Mouse (Mus musculus) heart, embryonic 12.5 days (tissue): ENCODE measurements at regions not wholly inside any gene's neighbourhood (a gene's known extent, or its start where the extent isn't known, plus 50 kb on each side); places are given as distances from the start of the nearest gene placed in this dataset.

ENCODE experiments used
- ATAC-seq: fragments of 200-750 bp; cut with Nextera tagmentation; 2 replicates; pipeline ENCODE4 v1.8.0; 2017; ENCODE audit warnings: moderate TSS enrichment, moderate library complexity; ENCODE audit not compliant: insufficient number of reproducible peaks, low FRiP score
- H3K27ac ChIP-seq: fragments of 300-500 bp; sonication (generic); 2 replicates; pipeline ENCODE4 v1.5.1; 2016; ENCODE audit warnings: mild to moderate bottlenecking, moderate library complexity; ENCODE audit not compliant: poor library complexity, severe bottlenecking
- H3K27me3 ChIP-seq: fragments of 300-500 bp; sonication (generic); replicated peaks from 2 replicates; pipeline ENCODE4 v1.6.1; 2016; ENCODE audit warnings: mild to moderate bottlenecking, moderate library complexity
- H3K36me3 ChIP-seq: fragments of 300-500 bp; sonication (generic); 2 replicates; pipeline ENCODE4 v1.6.1; 2016; ENCODE audit warnings: mild to moderate bottlenecking, moderate library complexity
- H3K4me1 ChIP-seq: fragments of 300-500 bp; sonication (generic); replicated peaks from 2 replicates; pipeline ENCODE4 v1.6.1; 2016; ENCODE audit warnings: mild to moderate bottlenecking
- H3K4me2 ChIP-seq: fragments of 300-500 bp; sonication (generic); 2 replicates; pipeline ENCODE4 v1.6.1; 2016; ENCODE audit warnings: mild to moderate bottlenecking, moderate library complexity
- H3K4me3 ChIP-seq: fragments of 300-500 bp; sonication (generic); 2 replicates; pipeline ENCODE4 v1.5.1; 2016; ENCODE audit warnings: mild to moderate bottlenecking
- H3K9ac ChIP-seq: fragments of 300-500 bp; sonication (generic); 2 replicates; pipeline ENCODE4 v1.6.1; 2016; ENCODE audit warnings: mild to moderate bottlenecking, moderate library complexity
- H3K9me3 ChIP-seq: fragments of 300-500 bp; sonication (generic); replicated peaks from 2 replicates; pipeline ENCODE4 v1.6.1; 2016; ENCODE audit warnings: mild to moderate bottlenecking, moderate library complexity
- WGBS: fragments of 180-500 bp; shearing (Covaris S2); methylation state at CpG from one replicate; pipeline ENCODE4 v1.1.7; 2016; 5-methylcytosine and 5-hydroxymethylcytosine counted together

GRCm38 (mm10) chr5:47272642-47273041 lies 710.3 kb upstream of the Slit2 start:
- Histone ChIP-seq H3K27ac (no peak overlapping the region), H3K36me3 (no peaks in the 10 kb centered on the region), H3K4me1 (peaks cover 18% of the 10 kb centered on the region), H3K4me3 (no peak overlapping the region), H3K4me2 (no peak overlapping the region), H3K9ac (no peak overlapping the region), H3K27me3 (no peaks in the 10 kb centered on the region), H3K9me3 (no peaks in the 10 kb centered on the region)
- WGBS: 63% methylated on average over 3 of the region's 3 CpGs
- ATAC-seq: no peak

- WGBS: 52% methylated on average over 9 of the region's 9 CpGs
- Histone ChIP-seq H3K9me3 (no peaks in the 10 kb centered on the region), H3K27ac (peak overlapping the region; percentile 80), H3K4me3 (no peak overlapping the region), H3K27me3 (no peaks in the 10 kb centered on the region), H3K4me1 (peaks cover 18% of the 10 kb centered on the region), H3K9ac (no peak overlapping the region), H3K36me3 (no peaks in the 10 kb centered on the region), H3K4me2 (no peak overlapping the region)
- ATAC-seq: peak; percentile 74
Measured at GRCm38 (mm10) chr5:47273389-47274255, 709.3 kb upstream of the Slit2 start.

GRCm38 (mm10) chr5:47274256-47274638 lies 708.7 kb upstream of the Slit2 start:
- Histone ChIP-seq H3K27ac (peak overlapping the region; percentile 80), H3K4me3 (no peak overlapping the region), H3K4me2 (no peak overlapping the region), H3K9ac (no peak overlapping the region), H3K9me3 (no peaks in the 10 kb centered on the region), H3K36me3 (no peaks in the 10 kb centered on the region), H3K4me1 (peaks cover 18% of the 10 kb centered on the region), H3K27me3 (no peaks in the 10 kb centered on the region)
- 0 out of 2 replicates have a peak, but pooled peaks have one; percentile 19 for ATAC-seq
- WGBS: 36% methylated on average over 1 of the region's 1 CpGs

GRCm38 (mm10) chr5:47276231-47277195 lies 706.4 kb upstream of the Slit2 start:
- peak; percentile 79 for ATAC-seq
- peak overlapping the region; percentile 58 for H3K27ac ChIP-seq
- H3K27me3 ChIP-seq: no peaks in the 10 kb centered on the region

GRCm38 (mm10) chr5:47279630-47280029 lies 703.3 kb upstream of the Slit2 start:
- whole genome bisulfite sequencing: 70% methylated on average over 3 of the region's 3 CpGs
- H3K4me1 ChIP-seq: peaks cover 5% of the 10 kb centered on the region
- no peak for ATAC-seq

More at GRCm38 (mm10) chr5:47276231-47277195, 706.4 kb upstream of the Slit2 start:
- no peak overlapping the region for H3K4me2 ChIP-seq
- H3K9me3 ChIP-seq: no peaks in the 10 kb centered on the region
- H3K4me3 ChIP-seq: no peak overlapping the region
- H3K9ac ChIP-seq: no peak overlapping the region
- no peaks in the 10 kb centered on the region for H3K36me3 ChIP-seq
- WGBS: 32% methylated on average over 5 of the region's 5 CpGs
- peaks cover 18% of the 10 kb centered on the region for H3K4me1 ChIP-seq

GRCm38 (mm10) chr5:47299602-47300001 lies 683.3 kb upstream of the Slit2 start:
- Histone ChIP-seq H3K27ac (no peak overlapping the region), H3K9me3 (no peaks in the 10 kb centered on the region), H3K4me1 (no peaks in the 10 kb centered on the region), H3K9ac (no peak overlapping the region), H3K4me2 (no peak overlapping the region), H3K36me3 (no peaks in the 10 kb centered on the region), H3K4me3 (no peak overlapping the region), H3K27me3 (no peaks in the 10 kb centered on the region)
- 77% methylated on average over 4 of the region's 4 CpGs for WGBS
- no peak for ATAC-seq

More at GRCm38 (mm10) chr5:47279630-47280029, 703.3 kb upstream of the Slit2 start:
- H3K27me3 ChIP-seq: no peaks in the 10 kb centered on the region
- H3K4me2 ChIP-seq: no peak overlapping the region
- H3K9me3 ChIP-seq: no peaks in the 10 kb centered on the region
- H3K9ac ChIP-seq: no peak overlapping the region
- no peak overlapping the region for H3K4me3 ChIP-seq
- no peak overlapping the region for H3K27ac ChIP-seq
- no peaks in the 10 kb centered on the region for H3K36me3 ChIP-seq

- no peaks in the 10 kb centered on the region for H3K27me3 ChIP-seq
- peaks cover under 1% of the 10 kb centered on the region; the same call in 1 of the 2 replicates for H3K4me1 ChIP-seq
- H3K9me3 ChIP-seq: no peaks in the 10 kb centered on the region
- H3K4me3 ChIP-seq: no peak overlapping the region
- 74% methylated on average over 4 of the region's 4 CpGs for WGBS
- H3K4me2 ChIP-seq: no peak overlapping the region
- H3K27ac ChIP-seq: no peak overlapping the region
- no peak for ATAC-seq
- no peaks in the 10 kb centered on the region for H3K36me3 ChIP-seq
- no peak overlapping the region for H3K9ac ChIP-seq
Measured at GRCm38 (mm10) chr5:47317506-47317905, 665.4 kb upstream of the Slit2 start.

- Histone ChIP-seq H3K9ac (no peak overlapping the region), H3K4me2 (no peak overlapping the region), H3K27me3 (no peaks in the 10 kb centered on the region), H3K9me3 (no peaks in the 10 kb centered on the region), H3K4me1 (peaks cover 7% of the 10 kb centered on the region), H3K4me3 (no peak overlapping the region), H3K36me3 (no peaks in the 10 kb centered on the region), H3K27ac (no peak overlapping the region)
- ATAC-seq: no peak
- 18% methylated on average over 1 of the region's 1 CpGs for WGBS
Measured at GRCm38 (mm10) chr5:47318147-47318546, 664.8 kb upstream of the Slit2 start.

GRCm38 (mm10) chr5:47322511-47323167 lies 660.3 kb upstream of the Slit2 start:
- Histone ChIP-seq H3K9me3 (no peaks in the 10 kb centered on the region), H3K27ac (peak overlapping the region; percentile 52; the same call in 1 of the 2 replicates), H3K9ac (no peak overlapping the region), H3K4me1 (peaks cover 9% of the 10 kb centered on the region), H3K4me3 (no peak overlapping the region), H3K36me3 (no peaks in the 10 kb centered on the region), H3K27me3 (no peaks in the 10 kb centered on the region), H3K4me2 (no peak overlapping the region)
- ATAC-seq: 0 out of 2 replicates have a peak, but pooled peaks have one; percentile 22
- 42% methylated on average over 2 of the region's 2 CpGs for WGBS

GRCm38 (mm10) chr5:47334299-47334698 lies 648.6 kb upstream of the Slit2 start:
- Histone ChIP-seq H3K36me3 (no peaks in the 10 kb centered on the region), H3K27ac (no peak overlapping the region), H3K9me3 (no peaks in the 10 kb centered on the region), H3K27me3 (no peaks in the 10 kb centered on the region), H3K4me3 (no peak overlapping the region), H3K4me2 (no peak overlapping the region), H3K4me1 (no peaks in the 10 kb centered on the region), H3K9ac (no peak overlapping the region)
- ATAC-seq: no peak
- 68% methylated on average over 3 of the region's 3 CpGs for WGBS
